Mouse (Mus musculus) heart, adult 2 months (tissue): ENCODE measurements at regions not wholly inside any gene's neighbourhood (a gene's known extent, or its start where the extent isn't known, plus 50 kb on each side); places are given as distances from the start of the nearest gene placed in this dataset.

ENCODE experiments used
- DNase-seq, 2 experiments: peaks; one replicate each; pipeline ENCODE4 v3.0.0; 2021
- H3K27ac ChIP-seq: fragments of 200-600 bp; 2 replicates; pipeline ENCODE4 v1.8.1; 2022
- H3K27me3 ChIP-seq: fragments of 200-500 bp; 2 replicates; pipeline ENCODE4 v1.6.1; 2012; ENCODE audit warnings: mild to moderate bottlenecking, low read length, inconsistent platforms, mixed read lengths; ENCODE audit not compliant: control insufficient read depth, insufficient read depth
- H3K36me3 ChIP-seq: fragments of 200-500 bp; 2 replicates; pipeline ENCODE4 v1.6.1; 2012; ENCODE audit warnings: low read length, inconsistent platforms; ENCODE audit not compliant: control insufficient read depth, insufficient read depth
- H3K4me1 ChIP-seq: fragments of 200-500 bp; 2 replicates; pipeline ENCODE4 v1.6.1; 2011; ENCODE audit warnings: low read length; ENCODE audit not compliant: control insufficient read depth, insufficient read depth
- H3K4me3 ChIP-seq: fragments of 200-600 bp; 2 replicates; pipeline ENCODE4 v1.8.1; 2022
- H3K79me2 ChIP-seq: fragments of 200-500 bp; replicated peaks from 2 replicates; pipeline ENCODE4 v1.6.1; 2012; ENCODE audit warnings: mild to moderate bottlenecking, inconsistent platforms, low read length, moderate library complexity, mixed read lengths; ENCODE audit not compliant: control insufficient read depth, insufficient read depth
- H3K9ac ChIP-seq: fragments of 200-500 bp; 2 replicates; pipeline ENCODE4 v1.6.1; 2012; ENCODE audit warnings: low read depth, mild to moderate bottlenecking, control low read depth, inconsistent platforms, low read length, mixed read lengths
- CTCF ChIP-seq: fragments of 200-600 bp; IDR thresholded peaks from 2 replicates; pipeline ENCODE4 v1.8.1; 2022; ENCODE audit warnings: antibody characterized with exemption, mild to moderate bottlenecking, moderate library complexity
- EP300 ChIP-seq: fragments of 200-500 bp; IDR thresholded peaks from 2 replicates; pipeline ENCODE4 v1.6.1; 2011; ENCODE audit warnings: low read depth, low read length, control low read depth; ENCODE audit not compliant: insufficient read depth
- POLR2A ChIP-seq: fragments of 200-500 bp; IDR thresholded peaks from 2 replicates; pipeline ENCODE4 v1.6.1; 2011; ENCODE audit warnings: mild to moderate bottlenecking, low read depth, low read length, control low read depth; ENCODE audit not compliant: insufficient read depth
- WGBS: fragments of 180-500 bp; shearing (Covaris S2); methylation state at CpG from one replicate; pipeline ENCODE4 v1.1.7; 2018; 5-methylcytosine and 5-hydroxymethylcytosine counted together
- intact Hi-C: fragments of 180-260 bp; cut with DNase I; formaldehyde crosslinking; loops from one replicate; pipeline ENCODE4 v1.15.1; 2025

GRCm38 (mm10) chr12:92708466-92708865 is 859.5 kb upstream of the Sel1l start:
- Histone ChIP-seq H3K4me1 (no peaks in the 10 kb centered on the region), H3K79me2 (no peaks in the 10 kb centered on the region), H3K9ac (no peak overlapping the region), H3K36me3 (no peaks in the 10 kb centered on the region), H3K4me3 (no peak overlapping the region), H3K27ac (no peak overlapping the region), H3K27me3 (no peaks in the 10 kb centered on the region)
- intact Hi-C loops, result no loop called here
- WGBS, result 45% methylated on average over 3 of the region's 3 CpGs
- TF ChIP-seq CTCF (no peak), POLR2A (no peak), EP300 (no peak)
- no peak for DNase-seq

DNA sequence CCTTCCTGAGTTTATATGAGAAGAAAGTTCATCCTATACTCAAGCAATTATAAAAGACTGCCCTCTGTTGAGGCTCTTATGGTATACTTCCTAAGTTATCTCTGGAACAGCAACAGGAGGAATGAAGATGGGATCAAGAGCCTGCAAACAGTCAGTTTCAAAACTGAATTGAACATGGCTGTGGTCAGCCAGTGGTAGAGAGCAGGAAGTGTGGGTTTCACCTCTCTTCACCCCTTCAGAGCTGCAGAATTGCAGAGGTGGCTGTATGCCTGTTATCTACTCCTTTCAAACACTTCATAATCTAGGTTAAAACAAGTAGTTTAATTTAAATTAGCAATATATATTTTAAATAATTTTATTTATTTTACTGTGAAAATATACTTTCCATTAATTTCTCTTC is 854.8 kb upstream of the Sel1l start:
- DNase-seq, result no peak
- Histone ChIP-seq H3K27me3 (no peaks in the 10 kb centered on the region), H3K36me3 (no peaks in the 10 kb centered on the region), H3K4me3 (no peak overlapping the region), H3K9ac (no peak overlapping the region), H3K79me2 (no peaks in the 10 kb centered on the region), H3K27ac (no peak overlapping the region), H3K4me1 (no peaks in the 10 kb centered on the region)
- intact Hi-C loops, result no loop called here
- TF ChIP-seq POLR2A (no peak), CTCF (no peak), EP300 (no peak)

- WGBS, result 60% methylated on average over 1 of the region's 1 CpGs
- H3K9ac ChIP-seq, result no peak overlapping the region
- DNase-seq, result no peak
- no peak overlapping the region for H3K27ac ChIP-seq
- H3K79me2 ChIP-seq, result no peaks in the 10 kb centered on the region
- no peak overlapping the region for H3K4me3 ChIP-seq
- TF ChIP-seq POLR2A (no peak), EP300 (no peak), CTCF (no peak)
- intact Hi-C loops, result no loop called here
- no peaks in the 10 kb centered on the region for H3K36me3 ChIP-seq
- H3K27me3 ChIP-seq, result no peaks in the 10 kb centered on the region
- no peaks in the 10 kb centered on the region for H3K4me1 ChIP-seq
These were observed 844.0 kb upstream of the Sel1l start for GRCm38 (mm10) chr12:92692956-92693355.

DNA sequence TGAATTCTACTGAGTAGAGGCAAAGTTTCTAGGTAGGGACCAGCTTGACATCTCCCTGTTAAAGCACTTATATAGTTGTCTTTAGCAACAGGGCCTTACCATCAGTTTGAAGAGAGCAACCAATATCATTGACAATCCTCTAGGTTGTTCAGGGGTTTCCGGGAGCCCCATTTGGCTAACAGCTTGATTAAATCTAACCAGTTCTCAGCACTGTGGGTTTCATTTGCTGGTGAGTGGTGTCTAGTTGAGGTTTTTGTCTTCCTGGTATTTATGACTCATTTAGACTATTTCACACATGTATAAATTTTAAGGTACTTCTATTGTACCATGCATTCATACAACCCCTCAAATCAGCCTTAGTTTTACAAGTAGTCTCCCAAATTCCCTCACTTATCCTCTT is 823.4 kb upstream of the Sel1l start:
- H3K4me1 ChIP-seq, result no peaks in the 10 kb centered on the region
- H3K27ac ChIP-seq, result no peak overlapping the region
- H3K79me2 ChIP-seq, result no peaks in the 10 kb centered on the region
- H3K36me3 ChIP-seq, result no peaks in the 10 kb centered on the region
- no peak overlapping the region for H3K9ac ChIP-seq
- no peak for DNase-seq
- intact Hi-C loops, result no loop called here
- no peak overlapping the region for H3K4me3 ChIP-seq
- H3K27me3 ChIP-seq, result no peaks in the 10 kb centered on the region
- WGBS, result 80% methylated on average over 1 of the region's 1 CpGs
- TF ChIP-seq EP300, result no peak
- no peak for TF ChIP-seq CTCF
- no peak for TF ChIP-seq POLR2A

- H3K4me3 ChIP-seq, result no peak overlapping the region
- no peaks in the 10 kb centered on the region for H3K27me3 ChIP-seq
- WGBS, result 67% methylated on average over 2 of the region's 2 CpGs
- no peak for TF ChIP-seq POLR2A
- TF ChIP-seq CTCF, result no peak
- no peak for TF ChIP-seq EP300
- intact Hi-C loops, result no loop called here
- H3K27ac ChIP-seq, result no peak overlapping the region
- no peak for DNase-seq
- H3K79me2 ChIP-seq, result no peaks in the 10 kb centered on the region
- H3K9ac ChIP-seq, result no peak overlapping the region
- H3K4me1 ChIP-seq, result no peaks in the 10 kb centered on the region
- H3K36me3 ChIP-seq, result no peaks in the 10 kb centered on the region
These were observed 797.7 kb upstream of the Sel1l start for GRCm38 (mm10) chr12:92646634-92647033.

- no peak overlapping the region for H3K27ac ChIP-seq
- no peaks in the 10 kb centered on the region for H3K27me3 ChIP-seq
- no peak overlapping the region for H3K9ac ChIP-seq
- H3K36me3 ChIP-seq, result no peaks in the 10 kb centered on the region
- intact Hi-C loops, result no loop called here
- no peak for TF ChIP-seq POLR2A
- TF ChIP-seq EP300, result no peak
- TF ChIP-seq CTCF, result no peak
- no peaks in the 10 kb centered on the region for H3K79me2 ChIP-seq
- no peak for DNase-seq
- no peak overlapping the region for H3K4me3 ChIP-seq
- 79% methylated on average over 4 of the region's 4 CpGs for WGBS
- no peaks in the 10 kb centered on the region for H3K4me1 ChIP-seq
These were observed 796.2 kb upstream of the Sel1l start for GRCm38 (mm10) chr12:92645006-92645624.
